Mouse (Mus musculus) heart, postnatal 0 days (tissue): Measurements from ENCODE around the gene Rps15a. TPM values are rescaled to one million over a fixed set of nuclear protein-coding genes. Genes with fewer than 3 reads are reported as not detected.
A peak's percentile ranks its signal among the peaks of the same experiment; 100 is the strongest.

Source experiments
- ATAC-seq: fragments of 200-750 bp; cut with Nextera tagmentation; 2 replicates; pipeline ENCODE4 v1.8.0; 2017; ENCODE audit warnings: low read depth, moderate number of reproducible peaks, moderate library complexity; ENCODE audit not compliant: insufficient read depth
- DNase-seq: peaks from one replicate; pipeline ENCODE4 v3.0.0-alpha.2; 2016; ENCODE audit warnings: low spot score
- H3K27ac ChIP-seq: fragments of 300-500 bp; sonication (generic); 2 replicates; pipeline ENCODE4 v1.5.1; 2014; ENCODE audit warnings: low read depth, mild to moderate bottlenecking
- H3K27me3 ChIP-seq: fragments of 300-500 bp; sonication (generic); 2 replicates; pipeline ENCODE4 v1.6.1; 2014; ENCODE audit warnings: low read length, mixed read lengths; ENCODE audit not compliant: control insufficient read depth, insufficient read depth
- H3K36me3 ChIP-seq: fragments of 300-500 bp; sonication (generic); replicated peaks from 2 replicates; pipeline ENCODE4 v1.6.1; 2014; ENCODE audit warnings: low read length, mixed read lengths; ENCODE audit not compliant: control insufficient read depth, insufficient read depth
- H3K4me1 ChIP-seq: fragments of 300-500 bp; sonication (generic); 2 replicates; pipeline ENCODE4 v1.6.1; 2014; ENCODE audit warnings: antibody characterized with exemption; ENCODE audit not compliant: control insufficient read depth, insufficient read depth
- H3K4me2 ChIP-seq: fragments of 300-500 bp; sonication (generic); 2 replicates; pipeline ENCODE4 v1.6.1; 2014; ENCODE audit warnings: low read depth, mild to moderate bottlenecking, low read length, moderate library complexity
- H3K4me3 ChIP-seq: fragments of 300-500 bp; sonication (generic); 2 replicates; pipeline ENCODE4 v1.5.1; 2014; ENCODE audit warnings: low read depth, low read length
- H3K9ac ChIP-seq: fragments of 300-500 bp; sonication (generic); replicated peaks from 2 replicates; pipeline ENCODE4 v1.6.1; 2014; ENCODE audit warnings: low read depth, low read length, mixed read lengths
- H3K9me3 ChIP-seq: fragments of 300-500 bp; sonication (generic); replicated peaks from 2 replicates; pipeline ENCODE4 v1.6.1; 2016; ENCODE audit warnings: low read length; ENCODE audit not compliant: control insufficient read depth
- CTCF ChIP-seq: IDR thresholded peaks from 2 replicates; pipeline ENCODE4 v1.5.1; 2016; ENCODE audit warnings: antibody characterized with exemption, control low read depth, low read depth
- EP300 ChIP-seq: IDR thresholded peaks from 2 replicates; pipeline ENCODE4 v1.6.1; 2016; ENCODE audit warnings: antibody characterized with exemption, low read depth
- WGBS: fragments of 180-500 bp; shearing (Covaris S2); extraction: QIAGEN DNeasy Blood & Tissue Kit; methylation state at CpG from one replicate; pipeline ENCODE4 v1.1.7; 2014; 5-methylcytosine and 5-hydroxymethylcytosine counted together
- polyA plus RNA-seq: library from polyadenylated mRNA; unstranded; fragments of >200 nt; fragmentation: Nextera tagmentation; extraction: Ambion mirVana; gene quantifications from 2 replicates; pipeline ENCODE4 v1.2.1, GENCODE M21; 2015
- total RNA-seq: library from RNA; depleted of rRNA; stranded (reverse); fragments of >200 nt; gene quantifications from 2 replicates; pipeline ENCODE4 v1.2.3, GENCODE M21; 2014; ENCODE audit warnings: low replicate concordance

Gene Rps15a
- total and polyA plus RNA-seq, 2 experiments from 2014 or later = 397 to 413 TPM

DNA sequence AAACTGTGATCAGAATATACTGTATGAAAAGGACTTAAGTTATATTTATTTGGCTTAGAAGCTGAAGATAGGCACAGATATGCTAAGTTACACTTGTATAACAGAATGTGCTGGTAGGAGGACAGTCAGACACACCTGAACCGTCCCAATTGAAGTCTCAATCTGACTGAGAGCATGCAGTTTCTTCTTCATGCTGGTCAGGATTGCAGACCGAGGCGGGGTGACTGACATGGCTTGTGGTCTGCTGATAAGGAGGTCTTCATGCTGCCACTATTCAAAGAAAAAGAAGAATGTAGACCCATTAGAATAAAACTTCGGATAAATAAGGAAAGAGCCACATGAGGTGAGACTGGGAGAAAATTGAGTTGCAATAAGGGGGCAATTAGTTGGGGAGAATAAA is 27.1 kb upstream of the Rps15a start:
- TF ChIP-seq EP300 (no peak), CTCF (no peak)
- Histone ChIP-seq H3K27ac (no peak overlapping the region), H3K4me1 (no peaks in the 10 kb centered on the region), H3K36me3 (peaks cover 88% of the 10 kb centered on the region), H3K4me3 (no peak overlapping the region), H3K27me3 (no peaks in the 10 kb centered on the region), H3K9ac (no peak overlapping the region), H3K9me3 (no peaks in the 10 kb centered on the region), H3K4me2 (no peak overlapping the region)
- no peak for DNase-seq
- ATAC-seq = no peak
- 72% methylated on average over 4 of the region's 4 CpGs for WGBS

DNA sequence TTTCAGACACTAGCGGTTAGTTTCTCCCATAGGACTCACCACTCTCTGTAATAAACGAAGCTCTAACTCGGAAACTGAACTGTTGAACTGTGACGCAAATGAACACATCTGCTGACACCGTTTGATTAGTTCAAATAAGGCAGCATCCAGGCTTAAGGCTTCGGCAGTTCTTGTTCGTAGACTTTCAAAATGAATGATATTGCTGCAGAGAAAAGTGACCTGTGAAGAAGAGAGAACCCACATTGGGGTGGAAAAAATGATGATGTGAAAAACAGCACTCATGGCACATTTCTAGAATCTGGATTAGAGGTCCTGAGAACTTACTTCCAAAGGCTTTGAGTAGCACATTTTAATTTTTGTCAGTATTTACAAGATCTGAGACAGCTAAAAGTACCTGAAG is 25.3 kb upstream of the Rps15a start:
- Histone ChIP-seq H3K36me3 (peaks cover 92% of the 10 kb centered on the region), H3K4me1 (no peaks in the 10 kb centered on the region), H3K4me3 (no peak overlapping the region), H3K9me3 (no peaks in the 10 kb centered on the region), H3K4me2 (no peak overlapping the region), H3K9ac (no peak overlapping the region), H3K27ac (no peak overlapping the region), H3K27me3 (no peaks in the 10 kb centered on the region)
- DNase-seq (no peak), ATAC-seq (no peak)
- WGBS = 92% methylated on average over 7 of the region's 7 CpGs
- no peak for TF ChIP-seq EP300
- TF ChIP-seq CTCF = no peak

GRCm38 (mm10) chr7:118135128-118135527 is 19.1 kb upstream of the Rps15a start:
- DNase-seq = no peak
- no peaks in the 10 kb centered on the region for H3K4me1 ChIP-seq
- H3K36me3 ChIP-seq = peaks cover 55% of the 10 kb centered on the region
- no peaks in the 10 kb centered on the region for H3K9me3 ChIP-seq
- TF ChIP-seq EP300 = no peak
- TF ChIP-seq CTCF = no peak
- no peak overlapping the region for H3K4me2 ChIP-seq
- ATAC-seq = no peak
- H3K4me3 ChIP-seq = no peak overlapping the region
- H3K9ac ChIP-seq = no peak overlapping the region
- H3K27me3 ChIP-seq = no peaks in the 10 kb centered on the region
- no peak overlapping the region for H3K27ac ChIP-seq
- 81% methylated on average over 11 of the region's 11 CpGs for WGBS

DNA sequence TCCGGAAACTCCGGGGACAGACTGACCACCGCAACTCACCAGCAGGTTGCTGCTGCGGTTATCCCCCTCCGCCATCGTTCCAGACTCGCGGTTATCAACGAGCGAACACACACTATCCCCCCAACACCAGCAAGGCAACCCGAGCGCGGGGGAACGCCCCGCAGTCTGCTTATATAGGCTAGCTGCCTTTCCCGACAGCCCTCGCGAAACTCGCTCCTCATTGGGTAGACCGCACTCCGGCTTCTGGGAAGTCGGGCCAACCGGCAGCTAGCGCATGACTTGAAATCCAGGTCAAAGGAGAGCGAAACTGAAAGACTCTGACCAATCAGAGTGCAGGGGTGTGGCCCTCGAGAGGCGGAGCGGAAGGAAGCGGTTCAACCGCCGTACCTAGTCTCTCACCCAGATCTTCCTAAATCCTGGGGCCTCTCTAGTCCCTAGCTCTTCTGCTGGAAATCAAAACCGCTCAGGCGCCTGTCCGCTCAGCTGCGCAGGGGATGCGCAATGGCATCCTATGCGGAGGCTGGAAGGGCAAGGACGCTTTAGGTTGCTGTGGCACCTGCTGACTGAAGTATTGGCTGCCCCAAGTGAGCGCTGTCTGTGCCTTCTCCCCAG is 13.5 kb upstream of the Rps15a start, which contains the start of gene Arl6ip1:
Gene Arl6ip1 (minus strand): TSS at position 233 of the 612 bp plus-strand sequence.
- peak within 1 kb of the TSS; percentile 68 for H3K4me2 ChIP-seq
- ATAC-seq (peak; percentile 97), DNase-seq (peak; percentile 99)
- peak within 1 kb of the TSS; percentile 92 for H3K9ac ChIP-seq
- no peaks in the 10 kb centered on the region for H3K27me3 ChIP-seq
- WGBS = under 1% methylated on average over 39 of the region's 39 CpGs
- TF ChIP-seq EP300 (peak; percentile 92), CTCF (no peak)
- H3K4me3 ChIP-seq = peak within 1 kb of the TSS; percentile 88
- H3K4me1 ChIP-seq = peaks cover 17% of the 10 kb centered on the region
- peak within 1 kb of the TSS; percentile 90 for H3K27ac ChIP-seq
- peaks cover 12% of the 10 kb centered on the region for H3K36me3 ChIP-seq
- H3K9me3 ChIP-seq = no peaks in the 10 kb centered on the region

DNA sequence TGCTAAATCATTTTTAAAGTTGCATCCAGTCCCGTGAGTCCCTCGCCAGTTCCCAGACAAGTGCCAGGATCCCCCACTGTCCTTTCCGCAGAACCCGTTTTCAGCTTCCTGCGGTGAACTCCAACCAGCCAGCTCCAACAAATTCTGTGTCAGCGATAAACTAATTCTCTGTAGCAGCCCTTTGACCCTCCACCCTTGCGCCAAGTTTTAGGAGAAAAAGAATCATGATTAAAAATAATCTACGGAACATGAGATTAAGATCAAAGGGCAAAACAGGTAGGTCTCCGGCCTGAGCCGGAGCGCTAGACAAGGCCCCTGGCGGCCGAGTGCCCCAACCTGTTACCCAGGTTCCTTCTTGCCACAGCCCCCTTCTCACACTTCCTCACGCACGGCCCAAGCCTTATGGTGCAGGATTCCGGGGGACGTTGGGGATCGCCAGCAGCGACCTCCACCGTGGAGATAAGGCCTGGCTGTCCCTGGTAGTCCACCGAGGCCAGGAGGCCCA is 13.0 kb upstream of the Rps15a start:
- TF ChIP-seq CTCF (peak; percentile 0; the same call in 1 of the 2 replicates), EP300 (no peak)
- under 1% methylated on average over 21 of the region's 21 CpGs for WGBS
- Histone ChIP-seq H3K27ac (peak overlapping the region; percentile 90), H3K4me1 (peaks cover 17% of the 10 kb centered on the region), H3K36me3 (peaks cover 15% of the 10 kb centered on the region), H3K4me2 (peak overlapping the region; percentile 68), H3K4me3 (peak overlapping the region; percentile 88), H3K9me3 (no peaks in the 10 kb centered on the region), H3K27me3 (no peaks in the 10 kb centered on the region), H3K9ac (peak overlapping the region; percentile 92)
- ATAC-seq = peak; percentile 52
- peak; percentile 44 for DNase-seq
